Mouse (Mus musculus) urinary bladder, postnatal 14 days (tissue): ENCODE data around the gene Klhl30.

Source experiments
- DNase-seq: peaks from one replicate; pipeline ENCODE4 v3.0.0; 2021; ENCODE audit warnings: low spot score

Gene Klhl30

GRCm38 (mm10) chr1:91350841-91351240, at the start of gene Klhl30:
TSS of gene Klhl30 (plus strand) at chr1:91351016.
- no peak for DNase-seq

- DNase-seq: no peak
These were observed 49.5 kb upstream of the Klhl30 start for GRCm38 (mm10) chr1:91301206-91301920.

- DNase-seq: no peak
These were observed 48.8 kb upstream of the Klhl30 start for GRCm38 (mm10) chr1:91302021-91302420.

- no peak for DNase-seq
These were observed 46.2 kb upstream of the Klhl30 start for GRCm38 (mm10) chr1:91304621-91305020.

- no peak for DNase-seq
These were observed 41.3 kb upstream of the Klhl30 start for GRCm38 (mm10) chr1:91309366-91310085.

- DNase-seq: no peak
These were observed 38.5 kb upstream of the Klhl30 start for GRCm38 (mm10) chr1:91312273-91312672.

GRCm38 (mm10) chr1:91313251-91313650, 37.6 kb upstream of the Klhl30 start:
- DNase-seq: no peak

GRCm38 (mm10) chr1:91317656-91318055, 33.2 kb upstream of the Klhl30 start:
- DNase-seq: no peak

GRCm38 (mm10) chr1:91321760-91322438, 28.9 kb upstream of the Klhl30 start, which contains the start of gene Espnl:
TSS of gene Espnl (plus strand) at chr1:91322075.
- no peak for DNase-seq

- DNase-seq: no peak
These were observed 26.2 kb upstream of the Klhl30 start for GRCm38 (mm10) chr1:91324646-91325045.

- DNase-seq: no peak
These were observed 25.3 kb upstream of the Klhl30 start for GRCm38 (mm10) chr1:91325488-91326042.

GRCm38 (mm10) chr1:91332102-91332501, 18.7 kb upstream of the Klhl30 start:
- DNase-seq: no peak

GRCm38 (mm10) chr1:91333582-91333981, 17.2 kb upstream of the Klhl30 start:
- DNase-seq: no peak

GRCm38 (mm10) chr1:91337355-91337754, 13.5 kb upstream of the Klhl30 start:
- DNase-seq: no peak

GRCm38 (mm10) chr1:91344001-91344400, 6.8 kb upstream of the Klhl30 start:
- no peak for DNase-seq

GRCm38 (mm10) chr1:91344921-91345685, 5.7 kb upstream of the Klhl30 start:
- DNase-seq: peak; percentile 20

- peak; percentile 60 for DNase-seq
These were observed 3.9 kb upstream of the Klhl30 start for GRCm38 (mm10) chr1:91346892-91347291.

- no peak for DNase-seq
These were observed 433 bp downstream of the Klhl30 start for GRCm38 (mm10) chr1:91351249-91351648.

GRCm38 (mm10) chr1:91352277-91352676, 1.5 kb downstream of the Klhl30 start:
- DNase-seq: no peak

- no peak for DNase-seq
These were observed 5.3 kb downstream of the Klhl30 start for GRCm38 (mm10) chr1:91356105-91356504.

GRCm38 (mm10) chr1:91362113-91362512, 11.3 kb downstream of the Klhl30 start:
- DNase-seq: no peak
